Mouse (Mus musculus): ENCODE measurements at regions not wholly inside any gene's neighbourhood (a gene's known extent, or its start where the extent isn't known, plus 50 kb on each side); places are given as distances from the start of the nearest gene placed in this dataset.

GRCm38 (mm10) chr3:54541389-54541788, 151.2 kb upstream of the Supt20 start:
- TF ChIP-seq CTCF (IDR thresholded peaks at IDR 0.05; ENCODE audit: insufficient read depth, low read depth, low read length) (no peak), POLR2A (IDR thresholded peaks at IDR 0.05; ENCODE audit: insufficient read depth, low read depth, low read length) (no peak)
